Mouse (Mus musculus) ES-E14 (cell line): ENCODE results near the gene Lefty1. TPM values are rescaled to one million over a fixed set of nuclear protein-coding genes. Genes with fewer than 3 reads are reported as not detected.
A peak's percentile ranks its signal among the peaks of the same experiment; 100 is the strongest.

Experiments
- DNase-seq: peaks from one replicate; pipeline ENCODE4 v3.0.0-alpha.2; 2013; ENCODE audit warnings: low read depth, low spot score
- H3K27ac ChIP-seq: 2 replicates; pipeline ENCODE4 v1.5.1; 2012; ENCODE audit warnings: low read depth, mild to moderate bottlenecking, low read length, moderate library complexity, mixed read lengths; ENCODE audit not compliant: poor library complexity, insufficient read depth, severe bottlenecking
- H3K36me3 ChIP-seq: 2 replicates; pipeline ENCODE4 v1.6.1; 2012; ENCODE audit warnings: mild to moderate bottlenecking, low read length, moderate library complexity, mixed read lengths; ENCODE audit not compliant: control insufficient read depth, poor library complexity, insufficient read depth, severe bottlenecking
- H3K4me1 ChIP-seq, 2 experiments: fragments of 150-350 bp in 1 of 2; sonication (generic) in 1 of 2; 2 replicates each; pipeline ENCODE4 v1.6.1; 2012; ENCODE audit warnings: low read length in 2 of 2, mild to moderate bottlenecking in 1 of 2, mixed read lengths in 1 of 2; ENCODE audit not compliant: control insufficient read depth in 2 of 2, insufficient read depth in 2 of 2, poor library complexity in 1 of 2
- H3K4me3 ChIP-seq, 2 experiments: fragments of 150-350 bp in 1 of 2; sonication (generic) in 1 of 2; 2 replicates each; pipeline ENCODE4 v1.5.1; 2012; ENCODE audit warnings: low read length in 2 of 2, low read depth in 1 of 2, mild to moderate bottlenecking in 1 of 2, mixed read lengths in 1 of 2; ENCODE audit not compliant: insufficient read depth in 1 of 2, poor library complexity in 1 of 2, severe bottlenecking in 1 of 2
- H3K9ac ChIP-seq: 2 replicates; pipeline ENCODE4 v1.6.1; 2012; ENCODE audit warnings: low read depth, mild to moderate bottlenecking, low read length, mixed read lengths; ENCODE audit not compliant: poor library complexity, insufficient read depth, severe bottlenecking
- H3K9me3 ChIP-seq: fragments of 150-350 bp; sonication (generic); 2 replicates; pipeline ENCODE4 v1.6.1; 2012; ENCODE audit warnings: low read depth, mild to moderate bottlenecking, low read length; ENCODE audit not compliant: control insufficient read depth, insufficient read depth
- CHD2 ChIP-seq: IDR thresholded peaks from 2 replicates; pipeline ENCODE4 v1.6.1; 2014; ENCODE audit warnings: mild to moderate bottlenecking, low read depth, low read length, inconsistent platforms
- HCFC1 ChIP-seq: IDR thresholded peaks from 2 replicates; pipeline ENCODE4 v1.6.1; 2012; ENCODE audit warnings: low read length, inconsistent platforms, borderline replicate concordance; ENCODE audit not compliant: insufficient read depth
- MAFK ChIP-seq: IDR thresholded peaks from 2 replicates; pipeline ENCODE4 v1.6.1; 2014; ENCODE audit warnings: mild to moderate bottlenecking, low read depth, low read length, inconsistent platforms; ENCODE audit not compliant: insufficient read depth
- ZC3H11A ChIP-seq: IDR thresholded peaks from 2 replicates; pipeline ENCODE4 v1.6.1; 2012; ENCODE audit warnings: low read depth, mild to moderate bottlenecking, inconsistent platforms, low read length, borderline replicate concordance
- ZNF384 ChIP-seq: IDR thresholded peaks from 2 replicates; pipeline ENCODE4 v1.6.1; 2012; ENCODE audit warnings: low read depth, low read length, inconsistent platforms
- in situ Hi-C, 2 experiments: fragments of 600-800 bp; cut with MboI; formaldehyde crosslinking; loops; one replicate each; pipeline ENCODE4 v1.15.1; 2025; ENCODE audit warnings: low sequenced_read_pairs in 2 of 2, inconsistent platforms in 1 of 2; ENCODE audit not compliant: unreplicated experiment in 2 of 2
- total RNA-seq: library from RNA; depleted of rRNA; stranded (reverse); fragments of 300-350 nt; gene quantifications from 2 replicates; pipeline ENCODE4 v1.2.3, GENCODE M21; 2012

Gene Lefty1
- total RNA-seq, 1 experiment = 281 TPM

DNA sequence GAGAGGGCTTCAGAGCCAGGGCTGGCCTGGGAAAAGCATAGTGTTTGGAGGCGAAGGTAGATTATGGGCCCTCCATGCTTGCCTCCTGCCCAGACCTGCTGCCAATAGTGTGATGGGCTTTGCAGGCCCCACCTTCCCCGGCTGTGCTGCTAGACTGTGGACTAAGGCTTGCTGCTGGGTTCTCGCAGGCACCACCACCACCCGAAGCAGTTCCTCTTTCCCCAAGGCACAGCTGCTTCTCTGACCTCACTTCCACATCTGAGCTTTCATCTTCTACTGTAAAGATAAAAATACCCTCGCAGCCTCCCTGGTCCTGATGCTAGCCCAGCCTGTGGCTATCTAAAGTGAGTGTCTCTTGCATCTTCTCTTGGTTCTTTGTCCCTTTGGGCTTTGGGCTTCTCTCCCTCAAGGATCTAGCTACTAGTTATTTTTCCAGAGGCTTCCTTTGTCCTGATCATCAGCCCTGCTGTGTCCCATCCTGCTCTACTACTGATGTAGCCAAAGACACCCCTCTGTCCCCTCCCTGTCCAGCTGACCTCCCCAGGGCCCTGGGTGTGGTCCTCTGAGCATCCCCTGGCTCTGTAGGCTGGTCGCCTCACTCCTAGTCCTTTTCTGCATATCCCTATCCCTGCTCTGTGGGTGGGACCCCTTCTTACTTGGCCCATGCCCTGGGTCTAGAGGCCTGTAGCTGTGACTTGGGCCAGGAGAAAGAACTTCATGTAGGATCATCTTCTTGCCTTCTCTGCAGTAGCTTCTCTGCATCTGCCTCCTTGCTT is 12.4 kb upstream of the Lefty1 start:
- Histone ChIP-seq H3K4me1 (peaks cover 6 to 40% of the 10 kb centered on the region in 2 experiments), H3K9ac (peak overlapping the region; percentile 23; the same call in 1 of the 2 replicates), H3K27ac (peak overlapping the region; percentile 48; the same call in 1 of the 2 replicates), H3K4me3 (no peak overlapping the region), H3K36me3 (no peaks in the 10 kb centered on the region), H3K9me3 (no peaks in the 10 kb centered on the region)
- DNase-seq = no peak
- in situ Hi-C loops = no loop called here
- TF ChIP-seq ZC3H11A (no peak), MAFK (no peak), ZNF384 (no peak), CHD2 (no peak), HCFC1 (no peak)

- Histone ChIP-seq H3K27ac (peak overlapping the region; percentile 98), H3K4me1 (peaks cover 6 to 36% of the 10 kb centered on the region in 2 experiments), H3K4me3 (no peak overlapping the region), H3K9ac (peak overlapping the region; percentile 55; the same call in 1 of the 2 replicates), H3K36me3 (no peaks in the 10 kb centered on the region), H3K9me3 (no peaks in the 10 kb centered on the region)
- in situ Hi-C loops = no loop called here
- TF ChIP-seq MAFK (no peak), CHD2 (peak; percentile 69; the same call in 1 of the 2 replicates), ZC3H11A (no peak)
- peak; percentile 89 for DNase-seq
These were observed 10.1 kb upstream of the Lefty1 start for GRCm38 (mm10) chr1:180924737-180925136.

DNA sequence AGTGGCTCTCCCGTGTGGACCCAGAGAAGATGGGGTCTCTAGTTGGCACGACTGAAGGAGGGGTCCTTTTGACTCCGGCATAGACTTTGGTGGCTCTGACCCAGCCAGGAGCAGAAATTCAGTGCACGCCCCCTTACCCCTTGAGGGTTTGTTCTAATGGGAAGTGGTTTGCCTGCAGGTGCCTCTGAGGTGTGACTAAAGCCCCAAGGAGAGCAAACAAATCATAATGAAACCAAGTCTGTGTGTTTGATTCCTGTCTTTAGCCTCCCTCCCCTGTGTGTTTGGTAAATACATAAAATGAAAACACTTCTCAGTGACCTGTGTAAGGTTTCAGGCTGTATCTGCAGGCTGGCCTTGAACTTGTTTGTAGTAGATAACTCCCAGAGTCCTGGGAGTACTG is 8.5 kb upstream of the Lefty1 start:
- in situ Hi-C loops = no loop called here
- no peak overlapping the region for H3K9ac ChIP-seq
- H3K4me1 ChIP-seq = peaks cover 6 to 33% of the 10 kb centered on the region in 2 experiments
- H3K4me3 ChIP-seq = no peak overlapping the region
- no peaks in the 10 kb centered on the region for H3K36me3 ChIP-seq
- DNase-seq = no peak
- H3K9me3 ChIP-seq = no peaks in the 10 kb centered on the region
- no peak for TF ChIP-seq MAFK
- no peak for TF ChIP-seq CHD2
- no peak for TF ChIP-seq HCFC1
- no peak for TF ChIP-seq ZC3H11A
- TF ChIP-seq ZNF384 = no peak
- no peak overlapping the region for H3K27ac ChIP-seq

DNA sequence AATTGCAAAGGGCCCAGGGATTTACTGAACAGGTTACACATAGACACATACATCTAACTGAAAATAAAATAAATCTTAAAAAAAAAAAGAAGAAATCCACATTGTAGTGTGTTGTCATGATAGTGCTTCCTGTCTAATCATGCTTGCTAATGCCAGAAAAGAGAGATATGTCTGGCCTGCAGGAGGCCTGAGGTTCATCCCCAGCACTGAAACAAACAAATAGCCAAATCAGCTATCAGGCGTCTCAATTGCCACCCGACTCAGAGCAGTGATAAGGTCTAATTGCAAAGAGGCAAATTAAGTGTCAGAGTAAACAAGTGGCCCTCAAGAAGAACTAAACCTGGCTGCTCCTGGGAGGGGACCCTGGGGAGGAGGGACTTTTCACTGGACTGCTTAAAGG is 5.2 kb upstream of the Lefty1 start:
- Histone ChIP-seq H3K36me3 (no peaks in the 10 kb centered on the region), H3K4me1 (peaks cover 3 to 26% of the 10 kb centered on the region in 2 experiments; a peak in 3 of 4 replicates), H3K27ac (no peak overlapping the region), H3K9ac (no peak overlapping the region), H3K4me3 (no peak overlapping the region), H3K9me3 (no peaks in the 10 kb centered on the region)
- DNase-seq = no peak
- in situ Hi-C loops = no loop called here
- TF ChIP-seq MAFK (no peak), ZC3H11A (no peak), HCFC1 (no peak), ZNF384 (no peak), CHD2 (no peak)
